Mouse (Mus musculus): ENCODE results near the gene Foxq1.

Foxq1 gene

DNA sequence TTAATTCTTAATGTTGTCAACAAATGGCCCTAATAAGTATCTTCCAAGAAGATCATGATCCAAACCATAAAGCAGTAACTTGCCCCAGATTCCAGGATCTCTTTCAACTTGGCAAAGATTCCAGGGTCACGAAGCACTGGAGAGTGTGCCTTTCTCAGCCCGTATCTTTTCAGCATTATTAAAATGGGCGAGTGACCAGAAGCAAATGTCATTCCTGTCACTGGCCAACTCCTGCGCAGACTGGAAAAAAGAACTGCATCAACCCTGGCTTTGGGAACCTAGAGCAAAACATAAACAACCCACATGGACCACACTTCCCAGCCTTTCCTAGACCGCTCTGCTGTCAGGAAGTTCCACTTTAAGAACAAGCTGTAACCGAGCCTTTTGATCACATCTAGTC is 8.5 kb downstream of the Foxq1 start:
- in situ Hi-C loops (cut with MboI; ENCODE audit: low pct_unique_long_range_greater_than_20kb in 1 of 2, low sequenced_read_pairs in 2 of 2, unreplicated experiment in 1 of 2), result no loop called here

DNA sequence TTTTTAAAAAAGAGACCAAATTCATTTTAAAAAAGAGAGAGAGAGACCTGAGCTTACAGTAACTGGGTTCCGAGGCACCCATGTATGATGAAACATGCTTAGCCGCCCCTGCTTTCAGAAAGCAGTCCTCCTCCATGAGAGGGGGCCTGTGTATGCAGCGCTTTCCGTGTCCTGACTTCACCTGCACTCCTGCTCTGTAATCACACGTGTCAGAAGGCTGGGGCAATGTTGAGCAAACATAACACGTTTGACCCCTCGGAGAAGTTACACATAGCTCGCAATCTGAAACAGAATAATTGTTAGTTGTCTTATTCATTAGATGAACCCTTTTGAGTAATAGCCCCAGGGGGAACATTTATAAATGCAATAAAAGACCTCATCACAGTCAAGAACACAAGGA is 11.2 kb downstream of the Foxq1 start:
- in situ Hi-C loops (cut with MboI; ENCODE audit: low pct_unique_long_range_greater_than_20kb in 1 of 2, low sequenced_read_pairs in 2 of 2, unreplicated experiment in 1 of 2), result no loop called here

DNA sequence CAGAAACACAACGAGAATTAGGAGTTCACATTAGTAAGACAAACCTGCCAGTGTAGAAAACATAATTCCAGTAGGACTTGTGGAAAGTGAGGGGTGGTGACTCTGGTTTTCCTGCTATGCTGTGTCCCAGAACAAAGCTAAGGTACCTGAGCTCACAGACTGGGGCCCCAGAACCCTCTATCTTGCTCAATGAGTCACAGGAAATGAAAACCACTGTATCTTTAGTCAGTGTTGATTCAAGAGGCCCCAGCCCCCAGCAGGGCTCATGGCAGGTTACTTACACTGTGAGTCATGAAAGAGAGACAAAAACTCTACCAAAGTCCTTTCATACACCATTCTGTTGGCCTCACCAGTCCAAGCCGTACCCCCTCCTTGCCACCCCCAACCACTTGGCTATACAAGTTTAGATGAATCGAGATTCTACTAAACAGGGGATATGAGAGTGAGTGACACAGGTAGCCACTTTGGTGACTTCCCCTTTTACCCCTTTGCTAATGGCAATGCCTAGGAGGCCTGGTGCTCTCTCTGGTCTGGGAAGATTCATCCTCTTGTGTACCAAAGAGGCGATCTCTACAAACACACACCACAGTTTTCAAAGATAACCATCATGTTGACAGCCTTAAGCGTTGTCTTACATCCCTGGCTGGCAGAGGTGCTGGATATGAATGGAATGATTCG is 11.8 kb downstream of the Foxq1 start:
- in situ Hi-C loops (cut with MboI; ENCODE audit: low pct_unique_long_range_greater_than_20kb in 1 of 2, low sequenced_read_pairs in 2 of 2, unreplicated experiment in 1 of 2), result no loop called here

DNA sequence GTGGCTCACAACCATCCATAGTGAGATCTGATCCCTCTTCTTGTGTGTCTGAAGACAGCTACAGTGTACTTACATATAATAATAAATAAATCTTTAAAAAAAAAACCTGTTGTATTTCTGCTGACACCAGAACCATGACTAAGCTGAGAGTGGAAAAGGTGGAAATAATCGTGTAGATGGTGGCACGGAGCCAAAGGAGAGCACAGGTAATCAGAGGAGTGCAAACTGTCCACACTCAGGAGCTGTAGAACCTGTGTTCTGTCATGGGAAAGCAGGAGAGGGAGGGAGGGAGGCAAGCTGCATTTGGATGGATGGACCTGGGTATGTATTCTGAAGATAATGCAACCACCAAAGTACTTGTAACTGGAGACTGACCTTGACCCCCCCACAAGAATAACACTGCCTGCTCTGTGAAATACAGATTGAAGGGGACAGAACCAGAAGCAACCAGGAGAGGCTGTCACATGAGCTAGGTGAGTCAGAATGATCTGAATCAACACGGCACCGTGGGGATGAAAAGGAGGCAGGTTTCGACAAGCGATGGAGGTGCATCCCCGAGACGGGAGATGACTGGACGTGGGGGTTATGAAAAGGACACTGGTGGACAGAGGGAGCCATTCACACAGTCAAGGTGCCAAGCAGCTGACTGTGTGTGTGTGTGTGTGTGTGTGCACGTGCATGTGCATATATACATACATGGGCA is 17.0 kb downstream of the Foxq1 start:
- in situ Hi-C loops (cut with MboI; ENCODE audit: low pct_unique_long_range_greater_than_20kb in 1 of 2, low sequenced_read_pairs in 2 of 2, unreplicated experiment in 1 of 2), result no loop called here

DNA sequence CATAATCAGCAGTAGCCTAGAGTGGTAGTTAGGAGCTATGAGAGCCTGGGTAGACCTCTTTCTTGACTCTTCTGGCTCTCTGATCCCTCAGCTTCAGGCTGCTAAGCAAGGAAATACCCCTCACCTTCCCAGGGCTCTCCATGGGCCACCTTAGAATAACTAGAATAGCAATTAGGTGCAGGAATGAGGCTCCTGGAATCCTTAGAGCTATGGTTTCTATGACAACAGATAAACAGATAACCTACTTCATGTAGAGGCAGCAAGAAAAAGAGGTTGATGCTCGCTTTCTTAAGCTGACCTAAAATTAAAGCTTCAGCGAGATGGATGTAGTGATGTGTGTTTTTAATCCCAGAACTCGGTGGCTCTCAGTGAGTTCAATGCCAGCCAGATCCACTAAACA is 18.7 kb downstream of the Foxq1 start:
- in situ Hi-C loops (cut with MboI; ENCODE audit: low pct_unique_long_range_greater_than_20kb in 1 of 2, low sequenced_read_pairs in 2 of 2, unreplicated experiment in 1 of 2), result no loop called here

DNA sequence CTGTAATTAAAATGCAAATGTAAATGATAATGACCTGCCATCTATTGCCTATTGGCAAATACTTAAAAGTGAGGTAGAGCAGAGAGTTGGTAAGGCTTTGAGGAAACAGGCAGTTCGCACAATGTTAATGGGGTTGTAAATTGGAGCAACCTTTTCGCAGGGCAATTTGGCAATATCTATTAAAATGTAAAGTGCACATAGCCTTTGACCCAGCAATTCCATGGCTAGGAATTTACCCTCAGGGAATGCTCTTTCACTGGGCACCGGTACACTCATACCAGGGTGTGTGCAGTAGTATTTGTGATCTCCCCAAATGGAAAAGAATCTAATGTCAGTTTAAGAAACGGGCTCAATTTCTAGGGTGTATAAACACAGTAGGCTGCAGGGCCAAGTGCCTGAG is 20.8 kb downstream of the Foxq1 start:
- in situ Hi-C loops (cut with MboI; ENCODE audit: low pct_unique_long_range_greater_than_20kb in 1 of 2, low sequenced_read_pairs in 2 of 2, unreplicated experiment in 1 of 2), result no loop called here

DNA sequence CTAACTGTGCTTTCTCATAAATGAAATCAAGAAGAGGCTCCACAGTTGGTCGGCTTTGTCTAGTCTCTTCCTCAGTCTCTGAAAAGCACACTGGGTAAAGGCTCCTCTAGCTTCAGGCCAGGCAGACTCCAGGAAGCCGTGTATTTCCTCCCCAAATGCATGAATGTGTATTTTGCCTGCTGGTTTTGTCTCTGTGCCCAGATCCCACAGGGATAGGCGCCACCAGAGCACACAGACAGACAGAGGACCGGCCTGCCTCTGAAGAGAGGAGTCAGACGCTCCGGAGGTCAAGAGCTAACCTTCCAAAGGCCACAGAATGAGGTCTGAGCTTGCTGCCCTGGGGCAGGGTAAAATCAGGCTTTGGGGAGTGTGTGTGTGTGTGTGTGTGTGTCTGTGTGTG is 21.6 kb downstream of the Foxq1 start:
- in situ Hi-C loops (cut with MboI; ENCODE audit: low pct_unique_long_range_greater_than_20kb in 1 of 2, low sequenced_read_pairs in 2 of 2, unreplicated experiment in 1 of 2), result no loop called here

DNA sequence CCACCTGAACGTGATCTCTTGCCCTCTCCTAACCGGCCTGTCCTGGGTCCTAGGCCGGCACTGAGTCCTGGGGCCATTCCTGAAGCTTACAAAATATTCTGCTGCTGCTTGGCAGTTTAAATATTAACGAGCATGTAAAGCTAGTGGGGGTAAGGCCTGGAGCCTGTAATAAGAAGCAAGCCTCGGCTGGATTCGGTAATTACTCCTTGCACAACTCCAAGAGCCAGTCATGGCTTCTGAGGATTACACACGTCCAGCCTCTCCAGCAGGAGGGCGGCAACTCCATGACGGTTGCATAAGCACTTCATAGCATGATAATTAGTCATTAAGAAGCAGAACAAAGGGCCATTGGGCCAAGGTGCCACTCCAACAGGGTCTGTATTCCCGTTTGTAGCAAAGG is 22.5 kb downstream of the Foxq1 start:
- in situ Hi-C loops (cut with MboI; ENCODE audit: low pct_unique_long_range_greater_than_20kb in 1 of 2, low sequenced_read_pairs in 2 of 2, unreplicated experiment in 1 of 2), result no loop called here

DNA sequence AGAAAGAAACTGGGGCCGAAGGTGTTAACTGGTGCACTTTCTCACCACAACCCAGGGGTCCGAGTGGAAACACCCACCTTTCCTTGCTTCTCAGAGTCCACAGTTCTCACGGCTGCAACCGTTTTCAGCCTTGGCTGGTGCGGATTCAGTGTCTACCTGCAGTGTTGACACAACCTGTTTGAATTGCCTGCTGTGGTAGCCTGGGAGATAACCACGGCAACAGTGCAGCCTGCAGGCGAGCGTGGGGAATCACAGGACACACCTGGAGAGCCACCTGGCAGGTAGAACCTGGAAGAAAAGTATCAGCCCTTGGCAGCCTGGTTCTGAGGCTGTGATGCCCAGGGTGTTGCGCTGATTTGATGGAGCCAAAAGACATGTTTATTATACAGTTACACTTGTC is 23.9 kb downstream of the Foxq1 start:
- in situ Hi-C loops (cut with MboI; ENCODE audit: low pct_unique_long_range_greater_than_20kb in 1 of 2, low sequenced_read_pairs in 2 of 2, unreplicated experiment in 1 of 2), result no loop called here

DNA sequence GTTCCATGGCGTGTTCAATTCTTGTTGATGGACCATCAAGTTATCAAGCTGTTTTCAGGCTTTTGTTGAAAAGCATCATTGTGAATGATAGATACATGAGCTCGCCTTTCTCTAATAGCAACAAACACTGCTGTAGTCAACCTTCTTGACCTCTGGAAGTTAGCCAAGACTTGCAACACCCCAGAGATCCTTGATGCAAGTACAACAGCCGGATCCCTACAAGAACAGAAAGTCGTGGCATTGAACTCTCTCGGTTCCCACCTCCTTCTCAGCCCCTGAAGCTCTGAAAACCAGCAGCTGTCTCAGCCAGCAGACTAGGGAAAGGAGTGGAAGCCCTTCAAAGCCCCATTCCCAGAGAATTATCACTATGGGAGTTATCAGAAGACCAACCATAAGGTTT is 31.4 kb downstream of the Foxq1 start:
- in situ Hi-C loops (cut with MboI; ENCODE audit: low pct_unique_long_range_greater_than_20kb in 1 of 2, low sequenced_read_pairs in 2 of 2, unreplicated experiment in 1 of 2), result no loop called here

DNA sequence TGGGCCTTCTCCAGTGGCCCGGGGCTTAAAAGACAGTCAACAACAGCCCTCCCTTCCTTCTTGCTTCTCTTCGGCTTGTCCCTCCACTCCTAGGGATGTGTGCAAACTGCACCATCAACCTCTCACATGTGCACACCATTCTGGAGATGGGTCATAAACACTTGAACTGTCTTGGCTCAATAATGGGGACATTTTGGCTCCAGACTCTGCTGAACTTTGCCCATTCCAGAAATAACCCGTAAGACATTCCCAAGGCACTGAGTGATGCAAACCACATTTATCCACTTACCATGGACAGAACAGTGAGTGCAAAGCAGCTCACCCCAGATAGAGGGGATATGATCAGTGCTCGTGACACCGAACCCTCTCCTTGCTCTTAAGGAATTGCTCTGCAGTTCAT is 43.6 kb downstream of the Foxq1 start:
- in situ Hi-C loops (cut with MboI; ENCODE audit: low pct_unique_long_range_greater_than_20kb in 1 of 2, low sequenced_read_pairs in 2 of 2, unreplicated experiment in 1 of 2), result no loop called here

DNA sequence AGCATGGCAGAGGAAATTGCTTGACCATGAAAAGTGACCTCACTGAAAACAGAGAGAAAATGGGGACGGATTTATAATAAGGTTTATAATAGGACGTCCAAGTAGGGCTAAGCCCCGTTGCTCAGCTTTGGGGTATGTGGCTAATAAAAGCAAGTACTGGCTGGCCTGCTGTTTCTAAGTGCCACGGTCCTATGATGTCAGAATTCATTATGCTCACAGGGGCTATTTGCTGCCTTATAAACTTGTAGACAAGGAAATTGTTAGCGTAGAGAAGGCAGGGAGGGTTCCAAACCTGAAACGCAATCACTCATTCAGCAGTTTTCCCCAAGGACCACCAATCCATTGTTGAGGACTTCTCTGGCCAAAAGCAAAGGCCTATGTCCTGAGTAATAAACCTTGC is 48.0 kb downstream of the Foxq1 start:
- in situ Hi-C loops (cut with MboI; ENCODE audit: low pct_unique_long_range_greater_than_20kb in 1 of 2, low sequenced_read_pairs in 2 of 2, unreplicated experiment in 1 of 2), result loop anchor here (25.0 kb wide), 2 partner anchors 517 to 717 kb away; no protein-coding TSS in a partner anchor
